Mouse (Mus musculus) kidney, embryonic 14.5 days (tissue): Measurements from ENCODE around the gene Srp68. TPM values are rescaled to one million over a fixed set of nuclear protein-coding genes. Genes with fewer than 3 reads are reported as not detected.

ENCODE experiments used
- ATAC-seq: fragments of 200-750 bp; cut with Nextera tagmentation; 2 replicates; pipeline ENCODE4 v1.8.0; 2017; ENCODE audit warnings: moderate number of reproducible peaks, mild to moderate bottlenecking, moderate TSS enrichment, moderate library complexity; ENCODE audit not compliant: low FRiP score, low TSS enrichment
- H3K27ac ChIP-seq: fragments of 300-500 bp; sonication (generic); 2 replicates; pipeline ENCODE4 v1.5.1; 2014; ENCODE audit warnings: low read depth, mild to moderate bottlenecking, low read length, moderate library complexity, mixed read lengths
- H3K27me3 ChIP-seq: fragments of 300-500 bp; sonication (generic); 2 replicates; pipeline ENCODE4 v1.6.1; 2014; ENCODE audit warnings: mild to moderate bottlenecking, low read length; ENCODE audit not compliant: control insufficient read depth, insufficient read depth
- H3K36me3 ChIP-seq: fragments of 300-500 bp; sonication (generic); 2 replicates; pipeline ENCODE4 v1.6.1; 2014; ENCODE audit warnings: low read length, mixed read lengths; ENCODE audit not compliant: control insufficient read depth, insufficient read depth
- H3K4me1 ChIP-seq: fragments of 300-500 bp; sonication (generic); 2 replicates; pipeline ENCODE4 v1.6.1; 2014; ENCODE audit warnings: low read length, mixed read lengths; ENCODE audit not compliant: control insufficient read depth, insufficient read depth
- H3K4me2 ChIP-seq: fragments of 300-500 bp; sonication (generic); replicated peaks from 2 replicates; pipeline ENCODE4 v1.6.1; 2014; ENCODE audit warnings: low read depth, mild to moderate bottlenecking, low read length
- H3K4me3 ChIP-seq: fragments of 300-500 bp; sonication (generic); 2 replicates; pipeline ENCODE4 v1.5.1; 2014; ENCODE audit warnings: mild to moderate bottlenecking, low read length
- H3K9ac ChIP-seq: fragments of 300-500 bp; sonication (generic); 2 replicates; pipeline ENCODE4 v1.6.1; 2014; ENCODE audit warnings: low read depth, mild to moderate bottlenecking, low read length, moderate library complexity
- H3K9me3 ChIP-seq: fragments of 300-500 bp; sonication (generic); 2 replicates; pipeline ENCODE4 v1.6.1; 2016; ENCODE audit warnings: low read length; ENCODE audit not compliant: control insufficient read depth
- WGBS: fragments of 180-500 bp; shearing (Covaris S2); extraction: QIAGEN DNeasy Blood & Tissue Kit; methylation state at CpG from one replicate; pipeline ENCODE4 v1.1.7; 2014; 5-methylcytosine and 5-hydroxymethylcytosine counted together
- polyA plus RNA-seq: library from polyadenylated mRNA; unstranded; fragments of >200 nt; fragmentation: Nextera tagmentation; extraction: Ambion mirVana; gene quantifications from 2 replicates; pipeline ENCODE4 v1.2.1, GENCODE M21; 2014

Srp68 gene
- polyA plus RNA-seq, 1 experiment from 2014 or later = 85.6 TPM

GRCm38 (mm10) chr11:116197584-116197906 is 76.5 kb downstream of the Srp68 start:
- peaks cover 11% of the 10 kb centered on the region; the same call in 1 of the 2 replicates for H3K4me1 ChIP-seq
- no peak overlapping the region for H3K9ac ChIP-seq
- no peak overlapping the region; the same call in 1 of the 2 replicates for H3K4me3 ChIP-seq
- 87% methylated on average over 6 of the region's 6 CpGs for WGBS
- no peak overlapping the region for H3K27ac ChIP-seq
- H3K4me2 ChIP-seq = peak overlapping the region; percentile 78; the same call in 1 of the 2 replicates
- H3K36me3 ChIP-seq = peaks cover 11% of the 10 kb centered on the region; the same call in 1 of the 2 replicates
- ATAC-seq = no peak
- no peaks in the 10 kb centered on the region for H3K27me3 ChIP-seq
- H3K9me3 ChIP-seq = no peaks in the 10 kb centered on the region

GRCm38 (mm10) chr11:116196866-116197583 is 77.0 kb downstream of the Srp68 start:
- no peak overlapping the region for H3K9ac ChIP-seq

GRCm38 (mm10) chr11:116196336-116196735 is 77.7 kb downstream of the Srp68 start:
- no peak for ATAC-seq
- Histone ChIP-seq H3K4me1 (peaks cover 11% of the 10 kb centered on the region; the same call in 1 of the 2 replicates), H3K27ac (no peak overlapping the region), H3K36me3 (peaks cover 11% of the 10 kb centered on the region; the same call in 1 of the 2 replicates), H3K4me2 (no peak overlapping the region), H3K27me3 (no peaks in the 10 kb centered on the region), H3K4me3 (no peak overlapping the region), H3K9ac (no peak overlapping the region), H3K9me3 (no peaks in the 10 kb centered on the region)
- 88% methylated on average over 3 of the region's 3 CpGs for WGBS

More at GRCm38 (mm10) chr11:116196866-116197583, 77.0 kb downstream of the Srp68 start:
- Histone ChIP-seq H3K4me3 (no peak overlapping the region; the same call in 1 of the 2 replicates), H3K9me3 (no peaks in the 10 kb centered on the region), H3K4me2 (peak overlapping the region; percentile 78; the same call in 1 of the 2 replicates), H3K4me1 (peaks cover 11% of the 10 kb centered on the region; the same call in 1 of the 2 replicates), H3K36me3 (peaks cover 11% of the 10 kb centered on the region; the same call in 1 of the 2 replicates), H3K27me3 (no peaks in the 10 kb centered on the region), H3K27ac (no peak overlapping the region)
- WGBS = 95% methylated on average over 18 of the region's 18 CpGs
- ATAC-seq = no peak

- H3K27ac ChIP-seq = no peak overlapping the region
- H3K9ac ChIP-seq = no peak overlapping the region
- H3K4me3 ChIP-seq = no peak overlapping the region
- 62% methylated on average over 5 of the region's 5 CpGs for WGBS
- peaks cover 11% of the 10 kb centered on the region; the same call in 1 of the 2 replicates for H3K36me3 ChIP-seq
- no peak overlapping the region for H3K4me2 ChIP-seq
- ATAC-seq = no peak
- no peaks in the 10 kb centered on the region for H3K27me3 ChIP-seq
- H3K9me3 ChIP-seq = no peaks in the 10 kb centered on the region
- H3K4me1 ChIP-seq = peaks cover 11% of the 10 kb centered on the region; the same call in 1 of the 2 replicates
Measured at GRCm38 (mm10) chr11:116195252-116195651, 78.8 kb downstream of the Srp68 start.

Other genes with a start within 250 kb of the Srp68 start
- 1,830 and 1,881 TPM in 2 replicates for gene H3f3b, start 246.3 kb downstream of the Srp68 start, polyA plus RNA-seq
- gene Unk, start 243.9 kb downstream of the Srp68 start, polyA plus RNA-seq = 24.4 and 37.2 TPM in 2 replicates
- 1.3 and 1.5 TPM in 2 replicates for gene Unc13d, start 196.3 kb downstream of the Srp68 start, polyA plus RNA-seq
- 55.2 and 80.2 TPM in 2 replicates for gene Wbp2, start 187.2 kb downstream of the Srp68 start, polyA plus RNA-seq
- gene Trim47, start 147.0 kb downstream of the Srp68 start, polyA plus RNA-seq = 12.2 and 12.8 TPM in 2 replicates
- 3.2 and 4.1 TPM in 2 replicates for gene Trim65, start 143.1 kb downstream of the Srp68 start, polyA plus RNA-seq
- gene Mrpl38, start 135.3 kb downstream of the Srp68 start, polyA plus RNA-seq = 111 and 114 TPM in 2 replicates
- 19.6 and 36.8 TPM in 2 replicates for gene Fbf1, start 106.1 kb downstream of the Srp68 start, polyA plus RNA-seq
- 74.1 and 76.3 TPM in 2 replicates for gene Ten1, start 75.4 kb downstream of the Srp68 start, polyA plus RNA-seq
- gene Acox1, start 75.2 kb downstream of the Srp68 start, polyA plus RNA-seq = 16.3 and 27.4 TPM in 2 replicates
- 1.4 and 2.6 TPM in 2 replicates for gene Evpl, start 36.1 kb downstream of the Srp68 start, polyA plus RNA-seq
- gene Galr2, start 6.7 kb upstream of the Srp68 start, polyA plus RNA-seq = 0.13 TPM in 1 of 2 replicates, not detected in the other
- gene Exoc7, start 33.0 kb upstream of the Srp68 start, polyA plus RNA-seq = 49.6 and 66.3 TPM in 2 replicates
- 1.2 and 1.8 TPM in 2 replicates for gene Foxj1, start 61.2 kb upstream of the Srp68 start, polyA plus RNA-seq
- gene Rnf157, start 138.8 kb upstream of the Srp68 start, polyA plus RNA-seq = 9.1 and 14.1 TPM in 2 replicates
- 79.7 and 80.8 TPM in 2 replicates for gene Ubald2, start 159.9 kb upstream of the Srp68 start, polyA plus RNA-seq
- 0.34 and 0.39 TPM in 2 replicates for gene Qrich2, start 192.0 kb upstream of the Srp68 start, polyA plus RNA-seq
- 160 and 212 TPM in 2 replicates for gene Prpsap1, start 220.0 kb upstream of the Srp68 start, polyA plus RNA-seq